Mouse (Mus musculus): ENCODE measurements around the gene Lonp2.

Lonp2 gene

GRCm38 (mm10) chr8:86745935-86746441 is 122.1 kb downstream of the Lonp2 start:
- DNase-seq (ENCODE audit: low read depth in 2 of 2, low spot score in 2 of 2), result peak; percentile 92 to 94

GRCm38 (mm10) chr8:86746511-86746910 is 122.7 kb downstream of the Lonp2 start:
- DNase-seq (ENCODE audit: low read depth in 2 of 2, low spot score in 2 of 2), result no peak

GRCm38 (mm10) chr8:86749842-86750241 is 126.0 kb downstream of the Lonp2 start:
- no peak for DNase-seq (ENCODE audit: low read depth in 2 of 2, low spot score in 2 of 2)

- DNase-seq (ENCODE audit: low read depth in 2 of 2, low spot score in 2 of 2), result no peak
These were observed 133.3 kb downstream of the Lonp2 start for GRCm38 (mm10) chr8:86756948-86757733.

GRCm38 (mm10) chr8:86758651-86759050 is 134.8 kb downstream of the Lonp2 start:
- no peak for DNase-seq (ENCODE audit: low read depth in 2 of 2, low spot score in 2 of 2)

- no peak for DNase-seq (ENCODE audit: low read depth in 2 of 2, low spot score in 2 of 2)
These were observed 135.2 kb downstream of the Lonp2 start for GRCm38 (mm10) chr8:86759090-86759491.

- no peak for DNase-seq (ENCODE audit: low read depth in 2 of 2, low spot score in 2 of 2)
These were observed 136.9 kb downstream of the Lonp2 start for GRCm38 (mm10) chr8:86760746-86761145.

- DNase-seq (ENCODE audit: low read depth in 2 of 2, low spot score in 2 of 2), result no peak
These were observed 139.0 kb downstream of the Lonp2 start for GRCm38 (mm10) chr8:86762806-86763205.

- peak in 1 of 2 experiments; percentile 19 for DNase-seq (ENCODE audit: low read depth in 2 of 2, low spot score in 2 of 2)
These were observed 141.3 kb downstream of the Lonp2 start for GRCm38 (mm10) chr8:86765155-86765554.

GRCm38 (mm10) chr8:86765669-86766068 is 141.8 kb downstream of the Lonp2 start:
- DNase-seq (ENCODE audit: low read depth in 2 of 2, low spot score in 2 of 2), result no peak

GRCm38 (mm10) chr8:86766548-86767211 is 142.8 kb downstream of the Lonp2 start:
- no peak for DNase-seq (ENCODE audit: low read depth in 2 of 2, low spot score in 2 of 2)

- no peak for DNase-seq (ENCODE audit: low read depth in 2 of 2, low spot score in 2 of 2)
These were observed 144.7 kb downstream of the Lonp2 start for GRCm38 (mm10) chr8:86768499-86768898.

GRCm38 (mm10) chr8:86769945-86770715 is 146.3 kb downstream of the Lonp2 start:
- DNase-seq (ENCODE audit: low read depth in 2 of 2, low spot score in 2 of 2), result no peak
